Mouse (Mus musculus): ENCODE results near the gene Gm8237. TPM values are rescaled to one million over a fixed set of nuclear protein-coding genes. Genes with fewer than 3 reads are reported as not detected.
"Not testable (repeated sequence)": the region's sequence is repeated elsewhere in the genome, so short reads cannot be mapped to it uniquely, and the experiment has no call there.

Gm8237 gene
- under 1 TPM in 1 of 2 experiments, not detected in 1; 0.20 TPM for total RNA-seq (2021)
- long read RNA-seq, experiment 1 = 0 reads
- long read RNA-seq, experiment 2 = 0 reads

- DNase-seq = not testable (repeated sequence)
Observed at GRCm38 (mm10) chr14:5880241-5880640, at the start of gene Gm8237. Gene Gm8237 (minus strand): TSS chr14:5880382.

- not testable (repeated sequence) for DNase-seq
Observed at GRCm38 (mm10) chr14:5923276-5923675, 43.1 kb upstream of the Gm8237 start.

- not testable (repeated sequence) for DNase-seq
Observed at GRCm38 (mm10) chr14:5918330-5918942, 38.3 kb upstream of the Gm8237 start.

GRCm38 (mm10) chr14:5913701-5914100 is 33.5 kb upstream of the Gm8237 start:
- DNase-seq = not testable (repeated sequence)

- DNase-seq = not testable (repeated sequence)
Observed at GRCm38 (mm10) chr14:5879791-5880190, 391 bp downstream of the Gm8237 start.

- DNase-seq = peak in 1 of 2 experiments; percentile 8
Observed at GRCm38 (mm10) chr14:5879136-5879535, 1.0 kb downstream of the Gm8237 start.

GRCm38 (mm10) chr14:5855911-5856310 is 24.3 kb downstream of the Gm8237 start:
- DNase-seq = not testable (repeated sequence)

GRCm38 (mm10) chr14:5830229-5830628 is 50.0 kb downstream of the Gm8237 start, which contains the start of gene Gm3424:
Gene Gm3424 (minus strand): TSS chr14:5830329.
- not testable (repeated sequence) for DNase-seq

GRCm38 (mm10) chr14:5812699-5813356 is 67.4 kb downstream of the Gm8237 start:
- not testable (repeated sequence) for DNase-seq

Other genes with a start within 250 kb of the Gm8237 start
- gene Gm8265, start 247.4 kb downstream of the Gm8237 start, total RNA-seq (2021) = not detected
- gene Gm9603, start 192.9 kb downstream of the Gm8237 start, total RNA-seq (2021) = not detected
- gene Gm3373, start 138.8 kb downstream of the Gm8237 start, total RNA-seq (2021) = under 1 TPM in 1 of 2 experiments, not detected in 1; 0.30 TPM
- under 1 TPM; 0.43 to 0.46 TPM for gene Gm3383, start 72.4 kb downstream of the Gm8237 start, total RNA-seq (2021)
- gene Gm3424, start 50.1 kb downstream of the Gm8237 start, total RNA-seq (2021) = not detected
- gene Gm3248, start 81.4 kb upstream of the Gm8237 start, total RNA-seq (2021) = under 1 TPM in 1 of 2 experiments, not detected in 1; 0.20 TPM
- gene Gm3453, start 98.8 kb upstream of the Gm8237 start, total RNA-seq (2021) = not detected
- gene Gm6337, start 177.9 kb upstream of the Gm8237 start, total RNA-seq (2021) = not detected
- not detected for gene Gm8206, start 213.6 kb upstream of the Gm8237 start, total RNA-seq (2021)
- under 1 TPM in 1 of 2 experiments, not detected in 1; 0.20 TPM for gene Gm3468, start 228.3 kb upstream of the Gm8237 start, total RNA-seq (2021)
- not detected for gene Gm3476, start 245.4 kb upstream of the Gm8237 start, total RNA-seq (2021)